Mouse (Mus musculus) liver, embryonic 15.5 days (tissue): Measurements from ENCODE around the gene Shank3. TPM values are rescaled to one million over a fixed set of nuclear protein-coding genes. Genes with fewer than 3 reads are reported as not detected.

Source experiments
- ATAC-seq: fragments of 200-750 bp; cut with Nextera tagmentation; 2 replicates; pipeline ENCODE4 v1.8.0; 2017; ENCODE audit warnings: moderate number of reproducible peaks, mild to moderate bottlenecking, moderate library complexity; ENCODE audit not compliant: insufficient read depth
- H3K27ac ChIP-seq: fragments of 300-500 bp; sonication (generic); replicated peaks from 2 replicates; pipeline ENCODE4 v1.5.1; 2015; ENCODE audit warnings: mild to moderate bottlenecking, inconsistent platforms
- H3K27me3 ChIP-seq: fragments of 300-500 bp; sonication (generic); 2 replicates; pipeline ENCODE4 v1.6.1; 2015; ENCODE audit warnings: mild to moderate bottlenecking, inconsistent platforms
- H3K36me3 ChIP-seq: fragments of 300-500 bp; sonication (generic); replicated peaks from 2 replicates; pipeline ENCODE4 v1.6.1; 2015; ENCODE audit warnings: moderate library complexity, mild to moderate bottlenecking, inconsistent platforms
- H3K4me1 ChIP-seq: fragments of 300-500 bp; sonication (generic); replicated peaks from 2 replicates; pipeline ENCODE4 v1.6.1; 2015; ENCODE audit warnings: inconsistent platforms
- H3K4me2 ChIP-seq: fragments of 300-500 bp; sonication (generic); 2 replicates; pipeline ENCODE4 v1.6.1; 2015; ENCODE audit warnings: moderate library complexity, mild to moderate bottlenecking, inconsistent platforms
- H3K4me3 ChIP-seq: fragments of 300-500 bp; sonication (generic); replicated peaks from 2 replicates; pipeline ENCODE4 v1.5.1; 2015; ENCODE audit warnings: mild to moderate bottlenecking, inconsistent platforms
- H3K9ac ChIP-seq: fragments of 300-500 bp; sonication (generic); 2 replicates; pipeline ENCODE4 v1.6.1; 2015; ENCODE audit warnings: moderate library complexity, mild to moderate bottlenecking, inconsistent platforms
- H3K9me3 ChIP-seq: fragments of 300-500 bp; sonication (generic); replicated peaks from 2 replicates; pipeline ENCODE4 v1.6.1; 2016; ENCODE audit warnings: inconsistent platforms
- WGBS: fragments of 180-500 bp; shearing (Covaris S2); methylation state at CpG from one replicate; pipeline ENCODE4 v1.1.7; 2015; ENCODE audit warnings: mixed read lengths; ENCODE audit not compliant: insufficient replicate concordance; 5-methylcytosine and 5-hydroxymethylcytosine counted together
- polyA plus RNA-seq: library from polyadenylated mRNA; unstranded; fragments of >200 nt; fragmentation: Nextera tagmentation; extraction: Ambion mirVana; gene quantifications from 2 replicates; pipeline ENCODE4 v1.2.1, GENCODE M21; 2015

The Shank3 gene
- polyA plus RNA-seq, 1 experiment from 2014 or later = 0.51 TPM

DNA sequence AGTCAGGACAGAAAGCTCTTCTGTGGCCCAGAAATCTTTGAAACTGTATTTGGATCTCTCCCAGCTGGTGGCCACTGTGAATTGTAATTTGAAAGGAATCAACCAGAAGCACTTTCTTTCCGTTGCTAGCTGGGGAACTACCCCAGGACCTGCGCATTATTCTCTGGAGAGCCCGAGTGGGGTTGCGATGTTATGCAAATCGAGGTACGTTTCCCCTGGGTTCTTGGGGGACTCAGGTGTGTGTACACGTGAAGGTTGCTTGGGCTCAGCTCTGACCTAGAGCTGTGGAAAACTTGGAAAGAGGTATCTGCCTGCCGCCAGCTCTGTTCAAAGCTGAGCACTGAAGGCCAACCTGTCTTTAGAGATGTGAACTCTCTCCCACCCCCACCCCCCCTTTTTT lies 21.6 kb upstream of the Shank3 start:
- Histone ChIP-seq H3K4me2 (no peak overlapping the region), H3K27ac (no peak overlapping the region), H3K4me3 (no peak overlapping the region), H3K36me3 (no peaks in the 10 kb centered on the region), H3K9me3 (no peaks in the 10 kb centered on the region), H3K27me3 (no peaks in the 10 kb centered on the region), H3K9ac (no peak overlapping the region), H3K4me1 (peaks cover 26% of the 10 kb centered on the region)
- WGBS = 61% methylated on average over 8 of the region's 8 CpGs
- ATAC-seq = no peak

DNA sequence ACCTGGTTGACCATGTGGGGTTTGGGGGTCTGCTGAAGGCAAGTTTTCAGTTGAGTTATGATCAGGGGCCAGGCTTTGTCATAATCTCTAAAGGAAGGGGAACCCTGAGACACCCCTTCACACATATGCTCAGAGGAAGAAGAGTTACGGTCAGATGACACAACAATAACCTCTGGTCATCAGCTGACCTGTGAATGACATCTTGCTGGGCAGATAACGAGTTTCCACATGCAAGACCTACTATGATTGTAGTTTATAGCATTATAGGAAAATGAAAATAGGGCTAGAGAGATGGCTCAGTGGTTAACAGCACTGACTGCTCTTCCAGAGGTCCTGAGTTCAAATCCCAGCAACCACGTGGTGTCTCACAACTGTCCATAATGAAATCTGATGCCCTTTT lies 20.8 kb upstream of the Shank3 start:
- Histone ChIP-seq H3K9ac (no peak overlapping the region), H3K27me3 (no peaks in the 10 kb centered on the region), H3K36me3 (no peaks in the 10 kb centered on the region), H3K4me2 (no peak overlapping the region), H3K9me3 (no peaks in the 10 kb centered on the region), H3K27ac (no peak overlapping the region), H3K4me3 (no peak overlapping the region), H3K4me1 (peaks cover 26% of the 10 kb centered on the region)
- no peak for ATAC-seq
- 60% methylated on average over 3 of the region's 3 CpGs for WGBS

DNA sequence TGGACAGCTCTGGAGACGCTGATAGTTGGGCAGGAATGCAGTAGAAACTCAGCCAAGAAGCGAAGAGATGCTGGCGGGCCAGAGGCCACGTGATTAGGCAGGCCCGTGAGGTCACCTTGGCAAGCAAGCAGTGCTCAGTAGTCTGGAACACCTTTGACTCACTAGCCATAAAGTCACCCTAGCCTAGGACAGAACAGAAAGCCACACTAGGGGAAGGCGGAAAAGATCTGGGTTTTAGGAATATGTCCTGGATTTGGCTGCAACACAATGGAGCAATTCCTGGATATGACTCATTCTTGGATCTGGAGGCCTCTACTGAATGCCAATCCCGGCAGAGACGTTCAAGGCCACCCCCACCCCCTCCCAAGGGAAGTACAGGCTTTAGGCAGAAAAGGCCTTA lies 18.8 kb upstream of the Shank3 start:
- no peak for ATAC-seq
- Histone ChIP-seq H3K4me3 (no peak overlapping the region), H3K4me1 (peaks cover 20% of the 10 kb centered on the region), H3K9me3 (no peaks in the 10 kb centered on the region), H3K27ac (no peak overlapping the region), H3K9ac (no peak overlapping the region), H3K4me2 (no peak overlapping the region), H3K36me3 (no peaks in the 10 kb centered on the region), H3K27me3 (no peaks in the 10 kb centered on the region)
- 69% methylated on average over 8 of the region's 8 CpGs for WGBS

DNA sequence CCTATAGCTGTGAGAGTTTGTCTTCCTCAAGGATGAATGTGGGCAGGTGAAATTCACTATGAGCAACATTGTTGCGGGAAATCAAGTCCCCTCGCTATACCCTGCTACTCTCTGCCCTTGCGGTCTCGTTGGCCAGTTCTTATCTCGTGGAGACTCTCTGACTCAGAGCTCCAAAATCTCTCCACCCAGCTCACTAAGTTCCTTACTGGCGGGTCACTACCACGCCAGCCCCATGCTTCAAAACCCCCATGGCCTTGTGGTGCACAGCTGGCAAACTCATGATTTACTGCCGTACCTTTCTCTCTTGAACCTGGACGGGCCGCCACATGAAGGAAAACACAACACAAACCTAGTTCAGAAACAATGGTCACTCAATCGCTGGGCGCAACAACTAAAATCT lies 11.2 kb upstream of the Shank3 start:
- H3K9me3 ChIP-seq = no peaks in the 10 kb centered on the region
- H3K27me3 ChIP-seq = no peaks in the 10 kb centered on the region
- H3K4me2 ChIP-seq = no peak overlapping the region
- H3K4me1 ChIP-seq = no peaks in the 10 kb centered on the region
- no peaks in the 10 kb centered on the region for H3K36me3 ChIP-seq
- H3K9ac ChIP-seq = no peak overlapping the region
- H3K4me3 ChIP-seq = no peak overlapping the region
- WGBS = 44% methylated on average over 12 of the region's 12 CpGs
- no peak overlapping the region for H3K27ac ChIP-seq
- no peak for ATAC-seq

DNA sequence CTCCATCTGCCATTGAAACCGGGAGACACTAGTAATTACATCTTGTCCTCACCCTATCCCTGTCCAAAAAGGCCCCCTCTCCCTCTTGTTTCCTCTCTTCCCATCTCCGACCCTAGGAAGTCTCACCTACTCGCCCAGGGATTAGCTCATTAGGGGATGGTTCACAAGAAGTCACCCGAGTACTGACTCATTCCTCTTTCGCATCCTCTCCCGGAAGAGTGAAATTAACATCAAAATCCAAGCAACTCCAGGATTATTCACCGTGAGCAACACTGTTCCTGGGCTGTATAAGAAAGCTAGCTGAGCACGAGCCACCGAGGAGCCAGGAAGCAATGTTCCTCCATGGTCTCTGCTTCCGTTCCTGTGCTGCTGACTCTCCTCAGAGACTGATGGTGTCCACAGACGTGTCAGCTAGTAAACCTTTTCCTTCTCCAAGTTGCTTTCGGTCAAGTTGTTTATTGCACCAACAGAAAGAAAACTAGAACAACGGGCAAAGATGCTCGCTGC lies 10.8 kb upstream of the Shank3 start:
- ATAC-seq = no peak
- WGBS = 45% methylated on average over 14 of the region's 14 CpGs
- no peaks in the 10 kb centered on the region for H3K4me1 ChIP-seq
- no peak overlapping the region for H3K9ac ChIP-seq
- no peaks in the 10 kb centered on the region for H3K36me3 ChIP-seq
- H3K4me3 ChIP-seq = no peak overlapping the region
- H3K9me3 ChIP-seq = no peaks in the 10 kb centered on the region
- no peak overlapping the region for H3K4me2 ChIP-seq
- H3K27ac ChIP-seq = no peak overlapping the region
- H3K27me3 ChIP-seq = no peaks in the 10 kb centered on the region

DNA sequence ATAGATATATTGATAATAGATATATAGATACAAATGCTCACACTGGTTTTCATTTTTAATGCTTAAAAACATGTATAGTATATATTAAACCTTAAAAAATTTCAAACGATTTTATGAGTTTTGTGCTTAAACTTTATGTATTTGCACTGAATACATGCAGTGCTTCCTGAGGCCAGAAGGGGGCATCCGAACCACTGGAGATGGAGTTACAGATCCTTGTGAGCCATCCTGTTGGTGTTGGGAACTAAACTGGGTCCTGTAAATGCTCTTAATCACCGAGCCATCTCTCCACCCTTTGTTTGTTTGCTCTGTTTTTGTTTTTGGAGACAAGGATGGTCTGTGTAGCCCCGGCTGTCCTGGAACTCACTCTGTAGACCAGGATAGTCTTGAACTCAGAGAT lies 4.5 kb upstream of the Shank3 start:
- no peaks in the 10 kb centered on the region for H3K9me3 ChIP-seq

DNA sequence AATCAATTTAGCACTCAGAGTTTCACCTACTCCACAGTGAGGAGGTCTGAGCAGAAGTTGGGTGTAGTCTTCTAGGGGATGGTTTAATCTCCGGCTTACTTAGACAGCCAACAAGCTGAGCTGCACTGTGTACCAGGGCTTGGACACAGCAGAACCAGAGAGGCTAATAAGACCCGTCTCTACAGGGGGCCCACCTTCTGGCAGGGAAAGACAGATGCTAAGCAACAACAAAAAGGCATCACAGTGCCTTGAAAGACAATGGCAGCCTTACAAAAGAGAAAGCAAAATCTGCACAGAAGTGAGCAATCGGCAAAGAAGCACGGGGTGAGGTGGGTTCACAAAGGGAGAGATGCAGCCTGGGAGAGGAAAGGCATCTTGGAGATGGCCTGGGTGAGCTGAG lies 3.3 kb upstream of the Shank3 start:
- H3K27me3 ChIP-seq = peaks cover 50% of the 10 kb centered on the region
- H3K36me3 ChIP-seq = no peaks in the 10 kb centered on the region
- no peak overlapping the region for H3K9ac ChIP-seq
- no peak overlapping the region for H3K4me2 ChIP-seq
- no peak for ATAC-seq
- no peak overlapping the region for H3K27ac ChIP-seq
- no peaks in the 10 kb centered on the region for H3K9me3 ChIP-seq
- peaks cover 30% of the 10 kb centered on the region for H3K4me1 ChIP-seq
- WGBS = 60% methylated on average over 4 of the region's 4 CpGs
- H3K4me3 ChIP-seq = no peak overlapping the region

More for the DNA sequence above, 4.5 kb upstream of the Shank3 start:
- Histone ChIP-seq H3K9ac (no peak overlapping the region), H3K4me2 (no peak overlapping the region), H3K4me1 (peaks cover 21% of the 10 kb centered on the region), H3K27me3 (peaks cover 38% of the 10 kb centered on the region), H3K36me3 (no peaks in the 10 kb centered on the region), H3K4me3 (no peak overlapping the region), H3K27ac (no peak overlapping the region)
- WGBS = 54% methylated on average over 4 of the region's 4 CpGs
- no peak for ATAC-seq

DNA sequence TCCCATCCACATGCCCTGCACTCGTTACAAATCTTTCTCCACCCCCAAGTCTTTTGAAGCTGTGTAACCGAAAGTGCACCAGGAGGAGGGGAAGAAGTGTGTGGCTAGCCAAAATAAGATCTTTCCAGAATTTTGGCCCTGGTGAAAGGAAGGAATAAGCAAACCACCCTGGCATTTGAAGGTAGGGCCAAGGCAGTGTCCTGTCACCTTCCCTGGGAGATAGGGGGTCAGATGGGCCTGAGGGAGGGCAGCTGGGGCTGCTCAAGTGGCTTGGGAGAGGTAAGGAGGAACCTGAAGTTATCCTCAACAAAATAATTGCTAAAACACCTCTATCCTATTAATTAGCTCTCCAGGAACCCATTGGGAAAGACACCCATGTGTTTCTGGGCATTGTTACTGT lies 2.6 kb upstream of the Shank3 start:
- H3K27ac ChIP-seq = no peak overlapping the region
- ATAC-seq = no peak
- no peak overlapping the region for H3K4me3 ChIP-seq
- no peaks in the 10 kb centered on the region for H3K36me3 ChIP-seq
- H3K9me3 ChIP-seq = no peaks in the 10 kb centered on the region
- 35% methylated on average over 2 of the region's 2 CpGs for WGBS
- peaks cover 55% of the 10 kb centered on the region for H3K27me3 ChIP-seq
- H3K9ac ChIP-seq = no peak overlapping the region
- H3K4me1 ChIP-seq = peaks cover 30% of the 10 kb centered on the region
- H3K4me2 ChIP-seq = no peak overlapping the region

DNA sequence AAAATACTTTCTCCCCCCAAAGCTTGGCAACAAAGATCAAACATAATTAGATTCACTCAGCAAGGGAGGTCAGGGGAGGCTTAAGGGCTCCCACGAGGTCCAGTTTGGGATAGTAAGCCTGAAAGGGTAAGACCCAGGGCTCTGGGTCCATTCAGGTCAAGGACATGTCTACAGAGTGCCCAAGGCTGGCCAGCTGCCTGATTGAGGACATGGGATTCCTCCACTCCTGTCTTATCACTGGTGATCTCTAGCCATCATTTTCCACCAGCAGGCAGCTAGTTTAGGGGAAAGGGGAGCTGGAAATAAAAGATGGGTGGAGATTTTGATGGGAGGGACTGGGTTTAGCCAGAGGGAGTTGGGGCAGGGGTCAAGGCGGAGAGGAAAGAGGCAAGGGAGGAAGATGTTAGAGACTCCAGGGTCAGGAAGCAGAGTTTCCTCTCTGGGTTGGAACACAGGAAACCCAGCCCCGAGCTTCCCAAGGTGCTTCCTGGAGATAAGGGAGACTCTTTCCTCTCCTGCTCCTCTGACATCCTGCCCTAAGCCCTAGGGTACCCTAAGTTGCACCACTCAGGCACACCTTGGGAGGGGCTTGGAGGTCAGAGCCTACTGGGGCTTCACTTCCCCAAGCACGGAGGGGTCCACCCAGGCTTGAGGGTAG lies 1.9 kb upstream of the Shank3 start:
- Histone ChIP-seq H3K27me3 (peaks cover 55% of the 10 kb centered on the region), H3K9ac (no peak overlapping the region), H3K27ac (no peak overlapping the region), H3K4me1 (peaks cover 30% of the 10 kb centered on the region), H3K4me3 (peak overlapping the region; percentile 65), H3K36me3 (no peaks in the 10 kb centered on the region), H3K4me2 (no peak overlapping the region), H3K9me3 (no peaks in the 10 kb centered on the region)
- 4% methylated on average over 4 of the region's 4 CpGs for WGBS
- peak; percentile 42 for ATAC-seq

DNA sequence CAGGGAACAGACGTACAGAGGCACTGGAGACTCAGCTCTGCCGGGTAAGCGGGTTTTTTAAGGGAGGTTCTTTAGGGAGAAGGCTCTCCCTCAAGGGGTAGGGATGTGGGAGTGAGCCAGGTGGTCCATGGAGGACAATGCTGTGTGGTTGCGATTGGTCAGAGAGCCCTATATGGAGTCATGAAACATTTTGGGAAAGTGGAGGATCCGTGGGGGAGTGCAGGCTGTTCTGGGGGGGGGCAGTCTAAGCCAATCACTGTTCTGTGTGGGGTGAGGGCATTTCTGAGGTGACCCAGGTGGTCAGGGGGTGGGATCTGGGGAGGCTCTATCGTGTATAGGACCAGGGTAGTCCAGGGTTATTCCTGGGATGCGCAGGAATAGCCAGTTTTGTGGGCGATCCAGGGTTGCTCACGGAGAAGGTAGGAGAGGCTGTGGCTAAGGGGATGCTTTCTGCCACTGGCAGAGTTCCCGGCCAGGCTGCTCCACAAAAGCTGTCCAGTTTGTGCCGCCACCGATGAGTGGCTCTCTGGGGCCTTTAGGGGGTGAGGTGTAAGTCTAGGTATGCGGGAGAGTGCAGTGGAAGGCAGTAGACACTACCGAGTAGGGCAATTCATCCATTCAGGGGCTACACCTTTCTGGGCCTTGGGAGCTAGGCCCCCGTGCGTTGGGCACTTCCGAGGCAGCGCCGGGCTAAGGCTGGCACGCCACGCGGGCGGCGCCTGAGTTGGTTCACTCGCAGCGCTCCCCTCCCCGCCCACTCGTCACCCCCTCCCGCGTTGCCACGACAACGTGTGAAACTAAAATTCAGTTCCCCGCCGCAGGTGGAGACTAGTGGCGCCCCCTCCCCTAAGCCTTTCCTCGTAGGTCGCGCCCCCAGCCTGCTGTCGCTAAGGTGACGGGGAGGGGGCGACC lies 1.1 kb upstream of the Shank3 start:
- no peaks in the 10 kb centered on the region for H3K36me3 ChIP-seq
- peaks cover 55% of the 10 kb centered on the region for H3K27me3 ChIP-seq
- 1% methylated on average over 41 of the region's 41 CpGs for WGBS
- peak overlapping the region; percentile 92 for H3K4me2 ChIP-seq
- H3K4me3 ChIP-seq = peak overlapping the region; percentile 65
- H3K27ac ChIP-seq = no peak overlapping the region
- no peak for ATAC-seq
- no peaks in the 10 kb centered on the region for H3K9me3 ChIP-seq
- H3K9ac ChIP-seq = peak overlapping the region; percentile 21; the same call in 1 of the 2 replicates
- H3K4me1 ChIP-seq = peaks cover 30% of the 10 kb centered on the region

DNA sequence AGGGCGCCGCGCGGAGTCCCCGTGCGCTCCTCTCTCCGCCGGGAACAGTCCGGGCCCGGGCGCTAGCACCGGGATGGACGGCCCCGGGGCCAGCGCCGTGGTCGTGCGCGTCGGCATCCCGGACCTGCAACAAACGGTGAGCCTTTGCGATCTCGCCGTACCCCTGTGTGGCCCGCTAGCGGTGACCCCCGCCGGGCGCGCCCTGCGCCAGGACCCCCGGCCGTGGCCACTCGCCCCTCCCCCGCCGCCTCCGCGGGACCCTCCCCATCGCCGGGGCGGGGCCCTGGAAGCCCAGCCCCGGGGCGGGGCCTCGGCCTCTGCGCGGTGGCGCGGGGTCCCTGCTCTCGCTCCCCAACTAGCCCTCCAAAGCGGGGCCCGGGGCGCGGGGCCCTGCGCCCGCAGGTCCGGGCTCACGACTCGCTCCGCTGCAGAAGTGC lies 379 bp downstream of the Shank3 start:
- Histone ChIP-seq H3K27me3 (peaks cover 55% of the 10 kb centered on the region), H3K9ac (peak overlapping the region; percentile 39; the same call in 1 of the 2 replicates), H3K9me3 (no peaks in the 10 kb centered on the region), H3K4me1 (peaks cover 30% of the 10 kb centered on the region), H3K36me3 (no peaks in the 10 kb centered on the region), H3K4me3 (peak overlapping the region; percentile 65), H3K4me2 (peak overlapping the region; percentile 92), H3K27ac (no peak overlapping the region)
- WGBS = under 1% methylated on average over 52 of the region's 60 CpGs
- ATAC-seq = peak; percentile 50
